Mouse (Mus musculus): ENCODE data around the gene Olfr606. TPM values are rescaled to one million over a fixed set of nuclear protein-coding genes. Genes with fewer than 3 reads are reported as not detected.
"Not testable (repeated sequence)": the region's sequence is repeated elsewhere in the genome, so short reads cannot be mapped to it uniquely, and the experiment has no call there.

Gene Olfr606
- not detected for total RNA-seq (2021)
- long read RNA-seq, experiment 1: 0 reads
- long read RNA-seq, experiment 2: 0 reads

GRCm38 (mm10) chr7:103448746-103449145 lies at the start of gene Olfr606:
Gene Olfr606, plus strand, starts transcription at chr7:103449046.
- intact Hi-C loops (cut with DNase I; ENCODE audit: low total_unique reads): no loop called here
- DNase-seq: no peak

GRCm38 (mm10) chr7:103406521-103407055 lies 42.3 kb upstream of the Olfr606 start:
- intact Hi-C loops (cut with DNase I; ENCODE audit: low total_unique reads); DNase-seq: not testable (repeated sequence)

DNA sequence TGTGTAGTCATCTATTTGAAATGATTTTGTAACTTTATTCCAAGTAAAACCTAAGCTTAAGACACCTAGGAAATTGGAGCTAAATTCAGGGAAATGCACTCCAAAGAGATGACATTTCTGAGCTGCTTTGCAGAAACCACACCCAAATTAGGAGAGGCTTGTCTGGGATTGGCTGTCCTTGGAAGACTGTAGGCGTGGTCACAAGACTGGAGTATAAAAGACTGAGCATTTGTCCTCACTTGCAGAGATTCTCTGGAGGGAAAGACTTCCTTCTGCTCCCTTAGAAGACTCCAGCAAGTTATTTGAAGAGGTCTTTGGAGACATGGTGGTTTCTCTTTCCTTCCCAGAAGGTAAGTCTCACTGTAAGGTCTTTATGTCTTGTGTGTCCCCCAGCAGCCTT lies 34.1 kb upstream of the Olfr606 start, which contains the start of gene Usp17lc:
Gene Usp17lc, plus strand, starts transcription at position 301 of the 400 bp plus-strand sequence.
- DNase-seq; intact Hi-C loops (cut with DNase I; ENCODE audit: low total_unique reads): not testable (repeated sequence)

GRCm38 (mm10) chr7:103445339-103445738 lies 3.5 kb upstream of the Olfr606 start, which contains the start of gene Olfr605:
Gene Olfr605, minus strand, starts transcription at chr7:103445439.
- intact Hi-C loops (cut with DNase I; ENCODE audit: low total_unique reads): no loop called here
- no peak for DNase-seq

DNA sequence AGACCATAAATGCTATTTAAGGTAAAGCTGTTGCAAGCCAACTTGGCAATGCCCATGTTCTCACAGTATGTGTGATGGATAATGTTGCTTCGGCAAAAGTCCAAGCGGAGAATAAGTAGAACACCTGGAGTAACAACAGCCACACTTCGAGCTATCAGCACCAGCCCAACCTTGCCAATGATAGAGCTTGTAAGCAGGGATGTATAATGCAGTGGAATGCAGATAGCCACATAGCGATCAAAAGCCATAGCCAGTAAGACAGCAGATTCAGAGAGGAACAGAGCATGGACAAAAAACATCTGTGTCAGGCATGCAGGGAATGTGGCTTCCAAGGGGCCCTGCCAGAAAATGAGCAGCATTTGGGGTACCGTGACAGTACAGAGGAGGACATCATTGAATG lies 11.7 kb downstream of the Olfr606 start:
- no peak for DNase-seq
- intact Hi-C loops (cut with DNase I; ENCODE audit: low total_unique reads): no loop called here

DNA sequence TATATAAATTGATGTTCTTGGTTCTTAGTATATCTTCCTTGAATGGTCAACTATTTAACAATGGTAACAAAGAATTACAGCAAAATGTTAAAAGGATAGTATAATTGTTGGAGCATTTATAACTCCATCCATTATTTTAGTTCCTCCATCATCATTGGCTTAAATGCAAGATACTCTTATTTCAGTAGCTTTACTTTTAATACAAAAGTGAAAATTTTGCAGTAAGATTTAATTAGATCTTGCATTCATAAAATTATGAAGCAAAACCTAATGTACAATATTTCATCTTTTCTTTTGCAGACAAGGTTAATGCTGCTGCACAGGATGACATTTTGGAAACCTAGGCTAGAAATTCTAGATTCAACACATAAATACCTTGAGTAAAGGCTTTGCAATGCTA lies 20.7 kb downstream of the Olfr606 start, which contains the start of gene Olfr608:
Gene Olfr608, plus strand, starts transcription at position 301 of the 400 bp plus-strand sequence.
- DNase-seq: no peak
- intact Hi-C loops (cut with DNase I; ENCODE audit: low total_unique reads): no loop called here

DNA sequence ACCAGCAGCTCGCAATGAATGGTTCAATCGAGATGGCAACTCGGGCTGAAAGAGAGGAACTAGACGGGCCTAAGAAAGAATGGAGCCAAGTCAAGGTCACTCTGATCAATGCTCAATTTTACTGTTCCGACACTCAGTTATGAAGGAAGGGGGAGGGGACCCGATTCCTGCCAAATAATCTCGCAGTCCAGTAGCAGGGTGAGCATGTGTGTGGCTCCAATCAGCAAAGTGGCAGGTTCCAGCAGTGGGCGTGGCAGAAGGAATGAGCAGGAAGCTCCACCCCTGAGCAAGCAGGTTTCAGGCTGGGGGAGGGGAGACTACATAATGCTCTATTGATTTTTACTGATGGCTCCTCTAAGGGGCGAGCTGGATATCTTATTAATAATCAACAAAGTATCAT lies 28.3 kb downstream of the Olfr606 start:
- DNase-seq; intact Hi-C loops (cut with DNase I; ENCODE audit: low total_unique reads): not testable (repeated sequence)

- intact Hi-C loops (cut with DNase I; ENCODE audit: low total_unique reads): no loop called here
- DNase-seq: no peak
Observed at GRCm38 (mm10) chr7:103497962-103498361, 49.1 kb downstream of the Olfr606 start, which contains the start of gene Olfr609. Gene Olfr609, minus strand, starts transcription at chr7:103498062.

Small RNA genes lying within 50 kb of the gene (microRNA-seq; reads per million reads assigned to microRNA genes)
- 0 reads per million in 2 experiments for gene Gm25774

Other genes starting within 250 kb of the Olfr606 start
- not detected for gene Olfr593, start 237.2 kb upstream of the Olfr606 start, total RNA-seq (2021)
- not detected for gene Olfr594, start 232.1 kb upstream of the Olfr606 start, total RNA-seq (2021)
- gene Usp17ld, start 196.5 kb upstream of the Olfr606 start, total RNA-seq (2021): not detected
- gene Olfr596, start 143.4 kb upstream of the Olfr606 start, total RNA-seq (2021): not detected
- not detected for gene Olfr597, start 132.7 kb upstream of the Olfr606 start, total RNA-seq (2021)
- gene Olfr598, start 125.5 kb upstream of the Olfr606 start, total RNA-seq (2021): not detected
- not detected for gene Olfr599, start 113.1 kb upstream of the Olfr606 start, total RNA-seq (2021)
- not detected for gene Olfr600, start 99.4 kb upstream of the Olfr606 start, total RNA-seq (2021)
- not detected for gene Olfr601, start 86.4 kb upstream of the Olfr606 start, total RNA-seq (2021)
- gene Olfr603, start 62.9 kb upstream of the Olfr606 start, total RNA-seq (2021): not detected
- not detected for gene Usp17lc, start 34.0 kb upstream of the Olfr606 start, total RNA-seq (2021)
- not detected for gene Olfr605, start 3.6 kb upstream of the Olfr606 start, total RNA-seq (2021)
- gene Olfr607, start 15.1 kb downstream of the Olfr606 start, total RNA-seq (2021): not detected
- not detected for gene Olfr608, start 20.8 kb downstream of the Olfr606 start, total RNA-seq (2021)
- gene Olfr609, start 49.0 kb downstream of the Olfr606 start, total RNA-seq (2021): not detected
- gene Olfr610, start 63.1 kb downstream of the Olfr606 start, total RNA-seq (2021): not detected
- gene Olfr611, start 71.8 kb downstream of the Olfr606 start, total RNA-seq (2021): not detected
- gene Olfr612, start 93.7 kb downstream of the Olfr606 start, total RNA-seq (2021): not detected
- gene Olfr613, start 99.0 kb downstream of the Olfr606 start, total RNA-seq (2021): not detected
- not detected for gene Olfr615, start 107.0 kb downstream of the Olfr606 start, total RNA-seq (2021)
- gene Olfr616, start 120.1 kb downstream of the Olfr606 start, total RNA-seq (2021): not detected
- gene Olfr617, start 124.0 kb downstream of the Olfr606 start, total RNA-seq (2021): not detected
- gene Olfr618, start 141.1 kb downstream of the Olfr606 start, total RNA-seq (2021): not detected
- gene Olfr619, start 151.5 kb downstream of the Olfr606 start, total RNA-seq (2021): not detected
- not detected for gene Olfr620, start 163.5 kb downstream of the Olfr606 start, total RNA-seq (2021)
- not detected for gene Olfr622, start 193.7 kb downstream of the Olfr606 start, total RNA-seq (2021)
- gene Olfr623, start 214.7 kb downstream of the Olfr606 start, total RNA-seq (2021): not detected
- gene Olfr624, start 222.1 kb downstream of the Olfr606 start, total RNA-seq (2021): not detected
- gene Olfr625-ps1, start 233.7 kb downstream of the Olfr606 start, total RNA-seq (2021): not detected